Mouse (Mus musculus) ovary, postnatal 36 days (tissue): Measurements from ENCODE around the gene Mrgpra4.

Source experiments
- DNase-seq: peaks from one replicate; pipeline ENCODE4 v3.0.0; 2022; ENCODE audit warnings: low spot score, mixed read lengths

The Mrgpra4 gene

DNA sequence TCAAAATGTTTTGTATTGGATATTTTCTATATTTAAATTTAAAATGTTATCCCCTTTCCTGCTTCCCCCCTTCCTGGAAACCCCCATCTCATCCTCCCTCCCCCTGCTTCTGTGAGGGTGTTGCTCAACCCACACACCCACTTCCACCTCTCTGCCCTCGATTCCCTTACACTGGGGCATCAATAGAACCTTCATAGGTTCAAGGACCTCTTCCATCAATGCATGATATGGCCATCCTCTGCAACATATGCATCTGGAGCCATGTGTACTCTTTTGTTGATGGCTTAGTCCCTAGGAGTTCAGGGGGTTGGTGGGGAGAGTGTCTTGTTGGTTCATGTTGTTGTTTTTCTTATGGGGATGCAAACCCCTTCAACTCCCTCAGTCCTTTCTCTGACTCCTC is at the start of gene Mrgpra4:
Gene Mrgpra4, minus strand, starts transcription at position 101 of the 400 bp plus-strand sequence.
- DNase-seq = no peak

DNA sequence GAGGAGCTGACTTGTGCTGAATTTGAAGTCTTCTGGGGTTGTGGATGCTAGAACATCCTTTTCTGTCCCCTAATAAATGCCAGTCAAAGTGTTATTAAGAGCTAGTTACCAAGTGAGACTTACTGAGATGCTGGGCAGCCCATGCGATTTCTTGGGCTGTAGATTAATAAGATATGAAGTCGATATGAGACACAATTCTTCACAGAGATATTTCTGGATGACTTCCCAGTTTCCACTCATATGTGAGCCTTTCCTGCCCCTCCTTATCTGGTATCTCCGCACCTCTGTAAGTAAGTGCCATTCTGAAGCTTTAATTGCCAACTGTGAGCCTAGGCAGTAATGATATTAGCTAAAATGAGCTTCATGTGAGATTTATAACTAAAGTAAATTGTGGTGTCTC is 45.6 kb upstream of the Mrgpra4 start, which contains the start of gene Mrgprx1:
Gene Mrgprx1, minus strand, starts transcription at position 101 of the 400 bp plus-strand sequence.
- no peak for DNase-seq

DNA sequence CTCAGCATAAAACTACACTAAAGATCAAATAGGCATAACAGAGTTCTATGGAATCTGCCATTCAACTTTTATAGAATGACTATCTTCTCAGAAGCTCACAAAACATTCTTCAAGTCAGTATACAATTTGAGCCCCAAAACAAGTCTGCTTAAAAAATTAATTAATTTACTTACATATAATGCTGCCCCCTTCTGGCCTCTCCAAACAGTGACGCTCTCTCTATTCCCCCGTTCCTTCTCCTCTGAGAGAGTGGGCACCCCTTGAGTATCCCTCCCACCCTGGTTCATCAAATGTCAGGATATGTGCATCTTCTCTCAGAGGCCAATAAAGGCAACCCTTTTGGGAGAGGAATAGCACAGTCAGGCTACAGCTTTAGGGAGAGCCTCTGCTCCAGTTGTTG is 36.0 kb upstream of the Mrgpra4 start:
- DNase-seq = no peak

DNA sequence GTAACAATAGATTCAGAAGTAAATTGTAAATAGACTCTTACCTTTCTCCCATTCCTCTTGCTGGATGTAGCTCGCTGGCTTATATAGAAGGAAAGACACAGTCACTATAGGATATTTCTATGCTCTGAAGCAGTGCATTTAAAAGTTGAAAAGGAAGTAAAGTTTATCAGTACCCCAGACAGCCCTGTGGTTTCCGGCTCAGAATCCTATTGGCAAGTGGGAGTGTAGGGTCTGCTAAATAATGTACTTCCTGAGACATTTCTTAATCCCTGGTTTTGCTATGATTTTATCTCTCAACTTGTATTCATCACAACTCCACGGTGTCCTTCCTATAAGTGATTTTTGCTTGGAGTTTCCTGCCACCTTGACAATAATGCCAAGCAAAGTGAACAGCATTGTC is 13.8 kb upstream of the Mrgpra4 start:
- DNase-seq = no peak

DNA sequence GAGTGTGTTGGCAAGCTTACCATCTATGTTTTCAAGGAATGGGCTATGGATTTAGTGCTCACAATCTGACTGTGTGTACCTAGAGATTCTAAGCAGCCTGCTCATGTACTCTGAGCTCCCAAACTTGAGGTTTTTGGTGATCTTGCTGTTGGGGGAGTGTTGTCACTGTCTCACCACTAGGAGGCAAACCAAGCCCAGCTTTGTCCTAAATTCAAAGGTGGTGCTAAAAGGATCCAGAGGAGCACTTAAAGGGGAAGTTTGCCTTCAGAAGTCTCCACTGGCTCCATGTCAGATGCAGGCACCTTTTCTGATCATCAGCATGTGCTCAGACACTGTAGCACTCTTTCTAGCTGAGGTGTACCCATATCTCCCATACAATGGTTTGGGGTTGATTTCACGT is 4.9 kb upstream of the Mrgpra4 start:
- DNase-seq = no peak
